Mouse (Mus musculus) liver, postnatal 0 days (tissue): ENCODE results near the gene Zfp131.
A peak's percentile ranks its signal among the peaks of the same experiment; 100 is the strongest.

Experiments
- CTCF ChIP-seq: sonication (generic); IDR thresholded peaks from 2 replicates; pipeline ENCODE4 v1.5.1; 2016; ENCODE audit warnings: antibody characterized with exemption, low read depth
- EP300 ChIP-seq: IDR thresholded peaks from 2 replicates; pipeline ENCODE4 v1.6.1; 2016; ENCODE audit warnings: antibody characterized with exemption, low read depth, mild to moderate bottlenecking

- TF ChIP-seq CTCF = peak; percentile 39
- TF ChIP-seq EP300 = no peak
These were observed 66.1 kb downstream of the Zfp131 start for GRCm38 (mm10) chr13:119724541-119724940.
